Mouse (Mus musculus) erythroblast, embryonic 14.5 days (primary cell): ENCODE results near the gene S100a14. TPM values are rescaled to one million over a fixed set of nuclear protein-coding genes. Genes with fewer than 3 reads are reported as not detected.

ENCODE experiments used
- H3K27me3 ChIP-seq: 2 replicates; pipeline ENCODE4 v1.6.1; 2012; ENCODE audit warnings: inconsistent platforms; ENCODE audit not compliant: control insufficient read depth
- H3K36me3 ChIP-seq: 2 replicates; pipeline ENCODE4 v1.6.1; 2012; ENCODE audit warnings: mild to moderate bottlenecking, inconsistent platforms; ENCODE audit not compliant: control insufficient read depth
- H3K4me1 ChIP-seq: 2 replicates; pipeline ENCODE4 v1.6.1; 2012; ENCODE audit warnings: inconsistent platforms; ENCODE audit not compliant: control insufficient read depth
- H3K4me3 ChIP-seq: replicated peaks from 2 replicates; pipeline ENCODE3; 2012; ENCODE audit warnings: moderate library complexity, mild to moderate bottlenecking, inconsistent platforms
- H3K9me3 ChIP-seq: 2 replicates; pipeline ENCODE4 v1.6.1; 2012; ENCODE audit warnings: low read length, inconsistent platforms, mixed read lengths; ENCODE audit not compliant: control insufficient read depth
- GATA1 ChIP-seq: IDR thresholded peaks from 2 replicates; pipeline ENCODE4 v1.6.1; 2012; ENCODE audit warnings: low read length, inconsistent platforms, mixed read lengths
- TAL1 ChIP-seq: IDR thresholded peaks from 3 replicates; pipeline ENCODE4 v1.6.1; 2012; ENCODE audit warnings: low read length, inconsistent platforms, mixed read lengths
- polyA plus RNA-seq: library from polyadenylated mRNA; stranded (reverse); fragments of >175 nt; gene quantifications from 2 replicates; pipeline ENCODE4 v1.2.3, GENCODE M21; 2012

S100a14 gene
- polyA plus RNA-seq, 1 experiment: not detected

- peak overlapping the region; percentile 63 for H3K4me3 ChIP-seq
- H3K36me3 ChIP-seq: peaks cover 6% of the 10 kb centered on the region
- no peak for TF ChIP-seq TAL1
- no peak for TF ChIP-seq GATA1
- H3K4me1 ChIP-seq: peaks cover 30% of the 10 kb centered on the region
- peaks cover 12% of the 10 kb centered on the region for H3K27me3 ChIP-seq
- H3K9me3 ChIP-seq: no peaks in the 10 kb centered on the region
These were observed 12.0 kb upstream of the S100a14 start for GRCm38 (mm10) chr3:90514691-90515090.

DNA sequence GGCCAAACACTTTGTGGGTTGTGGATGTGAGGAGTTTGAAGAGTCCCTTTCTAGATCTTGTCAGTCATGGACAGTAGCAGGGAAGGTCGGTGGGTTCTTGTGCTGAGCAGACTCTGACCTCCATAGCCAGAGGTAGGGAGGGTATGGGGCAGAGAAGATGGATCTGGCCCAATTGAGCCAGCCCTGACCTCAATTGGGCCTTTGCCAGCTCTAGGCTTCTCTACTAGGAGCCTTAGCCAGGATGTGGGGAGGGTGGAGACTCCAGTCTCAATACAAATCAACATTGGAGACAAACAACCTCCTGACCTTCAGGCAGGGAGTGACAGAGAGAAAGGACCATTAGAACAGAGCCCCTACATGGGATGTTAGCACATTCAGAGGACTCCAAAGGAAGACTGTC is 11.4 kb upstream of the S100a14 start:
- Histone ChIP-seq H3K4me1 (peaks cover 27% of the 10 kb centered on the region), H3K27me3 (peaks cover 12% of the 10 kb centered on the region), H3K36me3 (peaks cover 6% of the 10 kb centered on the region), H3K4me3 (peak overlapping the region; percentile 63), H3K9me3 (no peaks in the 10 kb centered on the region)
- no peak for TF ChIP-seq TAL1
- TF ChIP-seq GATA1: no peak

- Histone ChIP-seq H3K36me3 (peaks cover 6% of the 10 kb centered on the region), H3K27me3 (peaks cover 12% of the 10 kb centered on the region), H3K4me1 (peaks cover 26% of the 10 kb centered on the region), H3K4me3 (no peak overlapping the region), H3K9me3 (no peaks in the 10 kb centered on the region)
- TF ChIP-seq TAL1: no peak
- no peak for TF ChIP-seq GATA1
These were observed 10.9 kb upstream of the S100a14 start for GRCm38 (mm10) chr3:90515789-90516188.

GRCm38 (mm10) chr3:90517711-90518110 is 8.9 kb upstream of the S100a14 start:
- TF ChIP-seq GATA1 (no peak), TAL1 (no peak)
- no peak overlapping the region for H3K4me3 ChIP-seq
- no peaks in the 10 kb centered on the region for H3K9me3 ChIP-seq
- peaks cover 12% of the 10 kb centered on the region for H3K27me3 ChIP-seq
- peaks cover 26% of the 10 kb centered on the region for H3K4me1 ChIP-seq
- no peaks in the 10 kb centered on the region for H3K36me3 ChIP-seq

DNA sequence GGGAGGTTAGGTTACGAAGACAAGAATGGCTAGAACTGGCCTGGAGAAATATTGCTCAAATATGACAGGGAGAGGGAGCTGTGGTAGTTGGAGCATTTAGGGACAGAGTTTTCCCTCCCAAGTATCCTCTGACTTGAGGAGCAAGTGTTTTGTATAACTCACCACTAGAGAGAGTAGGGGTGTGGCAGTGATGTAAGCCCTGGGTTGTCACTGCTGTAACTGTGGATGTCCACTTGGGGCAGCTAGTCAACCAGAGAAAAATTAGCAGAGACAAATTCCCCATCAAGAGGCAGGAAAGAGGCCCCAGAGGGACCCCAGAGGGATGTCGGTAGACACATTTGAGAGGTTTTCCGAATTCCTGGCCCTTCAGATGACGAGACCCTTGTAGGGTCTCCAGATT is 1.2 kb upstream of the S100a14 start:
- Histone ChIP-seq H3K36me3 (no peaks in the 10 kb centered on the region), H3K9me3 (no peaks in the 10 kb centered on the region), H3K27me3 (no peaks in the 10 kb centered on the region), H3K4me1 (no peaks in the 10 kb centered on the region; the same call in 1 of the 2 replicates), H3K4me3 (no peak overlapping the region)
- no peak for TF ChIP-seq TAL1

DNA sequence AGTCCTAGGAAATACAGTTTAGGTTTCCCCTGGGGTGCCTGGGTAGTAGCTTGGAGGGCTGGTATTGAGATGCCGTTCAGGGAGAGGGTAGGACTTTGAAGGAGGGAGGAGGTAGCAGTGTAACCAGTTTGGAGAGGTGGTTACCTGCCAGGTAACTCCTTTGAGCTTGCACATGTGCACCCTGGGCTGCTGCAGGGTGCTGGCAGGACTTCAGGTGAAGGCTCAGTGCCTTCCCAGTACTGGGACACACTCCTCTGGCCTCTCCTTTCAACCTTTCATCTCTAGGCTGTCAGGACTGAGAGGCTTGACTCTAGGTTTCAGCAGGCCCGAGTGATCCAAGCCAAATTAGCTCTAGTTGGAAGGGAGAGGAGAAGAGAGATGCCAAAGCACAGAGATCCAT is 580 bp upstream of the S100a14 start:
- Histone ChIP-seq H3K4me3 (no peak overlapping the region), H3K36me3 (no peaks in the 10 kb centered on the region), H3K9me3 (no peaks in the 10 kb centered on the region), H3K27me3 (no peaks in the 10 kb centered on the region), H3K4me1 (no peaks in the 10 kb centered on the region; the same call in 1 of the 2 replicates)
- TF ChIP-seq TAL1: no peak
- no peak for TF ChIP-seq GATA1

GRCm38 (mm10) chr3:90527291-90527873 is 726 bp downstream of the S100a14 start:
- H3K9me3 ChIP-seq: no peaks in the 10 kb centered on the region
- H3K4me1 ChIP-seq: no peaks in the 10 kb centered on the region; the same call in 1 of the 2 replicates
- no peak overlapping the region for H3K4me3 ChIP-seq
- no peaks in the 10 kb centered on the region for H3K36me3 ChIP-seq
- no peaks in the 10 kb centered on the region for H3K27me3 ChIP-seq
- TF ChIP-seq TAL1 (no peak), GATA1 (no peak)

DNA sequence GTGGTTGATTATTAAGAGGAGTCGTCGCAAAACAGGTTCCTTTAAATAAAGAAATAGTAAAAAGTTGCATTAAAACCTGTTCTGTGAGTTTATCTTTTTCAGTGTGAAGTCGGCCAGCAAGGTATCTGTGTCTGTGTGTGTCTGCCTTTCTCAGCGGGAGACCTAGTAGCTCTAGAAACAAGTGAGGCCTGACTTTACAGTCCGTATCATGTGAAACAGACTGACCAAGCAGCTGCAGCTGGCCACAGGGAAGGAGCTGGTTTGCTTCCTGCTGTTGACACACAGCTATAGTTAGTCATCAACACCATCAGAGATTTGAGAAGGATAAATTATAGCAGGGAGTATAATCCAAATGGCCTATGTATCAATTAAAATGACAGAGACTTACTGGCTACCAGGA is 5.1 kb downstream of the S100a14 start:
- no peak overlapping the region for H3K4me3 ChIP-seq
- no peaks in the 10 kb centered on the region for H3K9me3 ChIP-seq
- H3K27me3 ChIP-seq: no peaks in the 10 kb centered on the region
- H3K4me1 ChIP-seq: no peaks in the 10 kb centered on the region
- H3K36me3 ChIP-seq: no peaks in the 10 kb centered on the region
- TF ChIP-seq GATA1 (no peak), TAL1 (no peak)

DNA sequence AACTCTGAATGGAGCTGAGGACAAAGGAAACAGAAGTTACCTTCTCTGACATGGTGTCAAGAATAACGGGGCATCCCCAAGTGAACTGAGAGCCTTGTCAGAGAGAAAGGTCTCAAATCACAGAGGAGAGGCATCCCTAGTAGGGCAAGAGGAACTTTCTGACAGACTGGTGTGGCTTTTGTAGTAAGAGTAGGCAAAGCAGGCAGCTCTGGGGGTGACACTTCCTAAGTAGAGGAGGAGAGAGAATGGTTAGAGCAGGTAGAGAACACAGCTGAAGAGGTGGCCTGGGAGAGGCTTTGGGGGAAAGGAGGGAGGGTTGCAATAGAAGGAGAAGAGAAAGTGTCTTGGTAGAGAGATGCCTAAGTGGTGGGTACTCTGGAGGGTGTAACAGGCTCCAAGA is 8.8 kb downstream of the S100a14 start:
- no peaks in the 10 kb centered on the region for H3K27me3 ChIP-seq
- no peak for TF ChIP-seq GATA1
- no peak for TF ChIP-seq TAL1

More for the DNA sequence above, 8.8 kb downstream of the S100a14 start:
- Histone ChIP-seq H3K4me3 (no peak overlapping the region), H3K9me3 (no peaks in the 10 kb centered on the region), H3K36me3 (no peaks in the 10 kb centered on the region), H3K4me1 (no peaks in the 10 kb centered on the region)
